Mouse (Mus musculus) liver, embryonic 14.5 days (tissue): ENCODE results near the gene Ext2.

Experiments used
- CTCF ChIP-seq: IDR thresholded peaks from 2 replicates; pipeline ENCODE4 v1.5.1; 2016; ENCODE audit warnings: antibody characterized with exemption, low read depth, control low read depth
- EP300 ChIP-seq: IDR thresholded peaks from 2 replicates; pipeline ENCODE4 v1.6.1; 2016; ENCODE audit warnings: antibody characterized with exemption, low read depth

DNA sequence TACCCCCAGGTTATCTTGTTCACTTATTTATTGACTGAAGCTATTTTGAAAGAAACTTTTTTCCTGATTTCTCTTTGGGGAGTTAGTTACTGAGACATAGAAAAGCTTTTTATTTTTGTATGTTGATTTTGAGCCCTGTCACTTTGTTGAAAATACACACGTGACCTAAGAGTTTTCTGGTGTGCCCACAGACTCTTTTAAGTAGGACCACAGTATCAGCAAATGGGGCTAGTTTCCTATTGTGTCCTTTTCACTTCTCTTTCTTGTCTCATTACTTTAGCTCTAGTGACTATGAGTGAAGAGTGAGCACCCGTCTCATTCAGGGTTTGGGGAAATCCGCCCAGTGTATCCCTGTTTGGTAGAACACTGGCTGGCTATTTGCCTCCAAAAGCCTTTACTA lies 62.0 kb downstream of the Ext2 start:
- no peak for TF ChIP-seq CTCF
- no peak for TF ChIP-seq EP300
